Mouse (Mus musculus) MEL (cell line): ENCODE results near the gene D10Wsu102e. TPM values are rescaled to one million over a fixed set of nuclear protein-coding genes. Genes with fewer than 3 reads are reported as not detected.
A peak's percentile ranks its signal among the peaks of the same experiment; 100 is the strongest.

ENCODE experiments used
- DNase-seq: peaks from one replicate; pipeline ENCODE4 v3.0.0; 2011; ENCODE audit warnings: low read depth, low spot score
- H3K27ac ChIP-seq: 2 replicates; pipeline ENCODE4 v1.5.1; 2012; ENCODE audit warnings: low read depth, mild to moderate bottlenecking, control low read depth, low read length, moderate library complexity; ENCODE audit not compliant: control insufficient read depth
- H3K27me3 ChIP-seq, 2 experiments: fragments of 150-350 bp in 1 of 2; sonication (generic) in 1 of 2; 2 replicates each; pipeline ENCODE4 v1.6.1; 2012; ENCODE audit warnings: low read length in 2 of 2, mild to moderate bottlenecking in 2 of 2, improper control_type of control experiment in 1 of 2, moderate library complexity in 1 of 2; ENCODE audit not compliant: insufficient read depth in 2 of 2, control insufficient read depth in 1 of 2
- H3K36me3 ChIP-seq, 2 experiments: 2 replicates each; pipeline ENCODE4 v1.6.1; 2012 to 2014; ENCODE audit warnings: low read length in 2 of 2, improper control_type of control experiment in 1 of 2, inconsistent platforms in 1 of 2, mild to moderate bottlenecking in 1 of 2; ENCODE audit not compliant: insufficient read depth in 2 of 2, control insufficient read depth in 1 of 2
- H3K4me1 ChIP-seq, 2 experiments: fragments of 150-350 bp in 1 of 2; sonication (generic) in 1 of 2; 2 replicates each; pipeline ENCODE4 v1.6.1; 2012; ENCODE audit warnings: low read length in 2 of 2, improper control_type of control experiment in 1 of 2, mild to moderate bottlenecking in 1 of 2; ENCODE audit not compliant: insufficient read depth in 2 of 2, control insufficient read depth in 1 of 2
- H3K4me3 ChIP-seq, 2 experiments: fragments of 150-350 bp in 1 of 2; sonication (generic) in 1 of 2; 2 replicates each; pipeline ENCODE4 v1.5.1; 2012; ENCODE audit warnings: low read depth in 2 of 2, low read length in 2 of 2, mild to moderate bottlenecking in 2 of 2, moderate library complexity in 2 of 2, control low read depth in 1 of 2, improper control_type of control experiment in 1 of 2; ENCODE audit not compliant: control insufficient read depth in 1 of 2, insufficient read depth in 1 of 2
- H3K79me2 ChIP-seq: 2 replicates; pipeline ENCODE4 v1.6.1; 2012; ENCODE audit warnings: mild to moderate bottlenecking, low read length, moderate library complexity; ENCODE audit not compliant: control insufficient read depth, poor library complexity, insufficient read depth
- H3K9ac ChIP-seq: 2 replicates; pipeline ENCODE4 v1.6.1; 2012; ENCODE audit warnings: low read depth, mild to moderate bottlenecking, control low read depth, low read length, moderate library complexity; ENCODE audit not compliant: control insufficient read depth, poor library complexity, severe bottlenecking
- H3K9me3 ChIP-seq: fragments of 150-350 bp; sonication (generic); replicated peaks from 2 replicates; pipeline ENCODE4 v1.6.1; 2012; ENCODE audit warnings: mild to moderate bottlenecking, low read length, improper control_type of control experiment, moderate library complexity; ENCODE audit not compliant: insufficient read depth
- CHD1 ChIP-seq: IDR thresholded peaks from 2 replicates; pipeline ENCODE4 v1.6.1; 2012; ENCODE audit warnings: low read depth, mild to moderate bottlenecking, inconsistent platforms, low read length, improper control_type of control experiment
- CTCF ChIP-seq, 3 experiments: IDR thresholded peaks in 2 of 3; conservative IDR thresholded peaks in 1 of 3; 2 replicates each; pipeline ENCODE4 v1.5.1; 2011 to 2012; ENCODE audit warnings: low read length in 3 of 3, low read depth in 2 of 3, mild to moderate bottlenecking in 2 of 3, improper control_type of control experiment in 1 of 3, inconsistent platforms in 1 of 3, mixed read lengths in 1 of 3, moderate library complexity in 1 of 3; ENCODE audit not compliant: control insufficient read depth in 1 of 3, insufficient read depth in 1 of 3, poor library complexity in 1 of 3, severe bottlenecking in 1 of 3
- E2F4 ChIP-seq: IDR thresholded peaks from 2 replicates; pipeline ENCODE4 v1.6.1; 2011; ENCODE audit warnings: low read depth, low read length, improper control_type of control experiment, borderline replicate concordance
- ELF1 ChIP-seq: IDR thresholded peaks from 2 replicates; pipeline ENCODE4 v1.6.1; 2014; ENCODE audit warnings: low read depth, mild to moderate bottlenecking, inconsistent platforms, low read length, improper control_type of control experiment, moderate library complexity
- EP300 ChIP-seq, 2 experiments: IDR thresholded peaks; 2 replicates each; pipeline ENCODE4 v1.6.1; 2011; ENCODE audit warnings: improper control_type of control experiment in 2 of 2, low read length in 2 of 2, low read depth in 1 of 2, mild to moderate bottlenecking in 1 of 2
- JUND ChIP-seq: IDR thresholded peaks from 2 replicates; pipeline ENCODE4 v1.6.1; 2011; ENCODE audit warnings: low read depth, mild to moderate bottlenecking, improper control_type of control experiment, low read length
- KAT2A ChIP-seq: conservative IDR thresholded peaks from 2 replicates; pipeline ENCODE4 v1.6.1; 2012; ENCODE audit warnings: low read depth, low read length, improper control_type of control experiment, inconsistent platforms
- MAFK ChIP-seq: IDR thresholded peaks from 2 replicates; pipeline ENCODE4 v1.6.1; 2011; ENCODE audit warnings: low read depth, mild to moderate bottlenecking, low read length, improper control_type of control experiment, borderline replicate concordance
- MAX ChIP-seq: IDR thresholded peaks from 2 replicates; pipeline ENCODE4 v1.6.1; 2011; ENCODE audit warnings: low read length, improper control_type of control experiment
- MAZ ChIP-seq: IDR thresholded peaks from 2 replicates; pipeline ENCODE4 v1.6.1; 2012; ENCODE audit warnings: low read depth, mild to moderate bottlenecking, inconsistent platforms, low read length, improper control_type of control experiment
- MEF2A ChIP-seq: IDR thresholded peaks from 2 replicates; pipeline ENCODE4 v1.6.1; 2014; ENCODE audit warnings: low read depth, mild to moderate bottlenecking, inconsistent platforms, low read length, improper control_type of control experiment; ENCODE audit not compliant: poor library complexity, insufficient replicate concordance, severe bottlenecking; ENCODE audit errors: extremely low read depth
- MXI1 ChIP-seq: IDR thresholded peaks from 2 replicates; pipeline ENCODE4 v1.6.1; 2011; ENCODE audit warnings: mild to moderate bottlenecking, low read depth, low read length, improper control_type of control experiment
- MYB ChIP-seq: IDR thresholded peaks from 2 replicates; pipeline ENCODE4 v1.6.1; 2011; ENCODE audit warnings: mild to moderate bottlenecking, low read depth, low read length, improper control_type of control experiment
- NRF1 ChIP-seq: IDR thresholded peaks from 2 replicates; pipeline ENCODE4 v1.6.1; 2014; ENCODE audit warnings: low read depth, mild to moderate bottlenecking, inconsistent platforms, low read length, improper control_type of control experiment, moderate library complexity; ENCODE audit not compliant: poor library complexity, insufficient read depth, severe bottlenecking
- SIN3A ChIP-seq: IDR thresholded peaks from 2 replicates; pipeline ENCODE4 v1.6.1; 2012; ENCODE audit warnings: low read length, improper control_type of control experiment, inconsistent platforms
- SMC3 ChIP-seq: IDR thresholded peaks from 2 replicates; pipeline ENCODE4 v1.6.1; 2011; ENCODE audit warnings: low read depth, low read length, improper control_type of control experiment
- TCF12 ChIP-seq: IDR thresholded peaks from 2 replicates; pipeline ENCODE4 v1.6.1; 2014; ENCODE audit warnings: low read depth, mild to moderate bottlenecking, inconsistent platforms, low read length, improper control_type of control experiment, moderate library complexity
- USF1 ChIP-seq: IDR thresholded peaks from 2 replicates; pipeline ENCODE4 v1.6.1; 2014; ENCODE audit warnings: low read depth, mild to moderate bottlenecking, inconsistent platforms, low read length, improper control_type of control experiment, moderate library complexity
- ZMIZ1 ChIP-seq: IDR thresholded peaks from 2 replicates; pipeline ENCODE4 v1.6.1; 2012; ENCODE audit warnings: low read depth, mild to moderate bottlenecking, inconsistent platforms, low read length, improper control_type of control experiment, moderate library complexity
- polyA plus RNA-seq, 2 experiments: library from polyadenylated mRNA; stranded (reverse) in 1 of 2; unstranded in 1 of 2; fragments of >175 nt in 1 of 2; fragments of >200 nt in 1 of 2; gene quantifications; 2 replicates each; pipeline versions ENCODE4 v1.2.1 to v1.2.4; 2012; ENCODE audit warnings: low replicate concordance in 2 of 2, low read depth in 1 of 2; ENCODE audit not compliant: insufficient read length in 2 of 2, insufficient read depth in 1 of 2, missing spikeins in 1 of 2
- total RNA-seq: library from RNA; depleted of rRNA; stranded (reverse); fragments of 300-350 nt; gene quantifications from 2 replicates; pipeline ENCODE4 v1.2.3, GENCODE M21; 2012

Gene D10Wsu102e
- total and polyA plus RNA-seq, 3 experiments: 1.9 to 2.7 (median 2.2) TPM

GRCm38 (mm10) chr10:83320870-83321269 lies 39.2 kb upstream of the D10Wsu102e start:
- Histone ChIP-seq H3K36me3 (no peaks in the 10 kb centered on the region; a peak in 1 of 4 replicates), H3K27ac (no peak overlapping the region), H3K27me3 (peaks cover 0 to 6% of the 10 kb centered on the region in 2 experiments; a peak in 2 of 4 replicates), H3K79me2 (no peaks in the 10 kb centered on the region), H3K4me3 (no peak overlapping the region), H3K9me3 (no peaks in the 10 kb centered on the region), H3K9ac (no peak overlapping the region), H3K4me1 (peaks cover 0 to 5% of the 10 kb centered on the region in 2 experiments; a peak in 2 of 4 replicates)
- TF ChIP-seq MEF2A (no peak), MXI1 (no peak), TCF12 (no peak), ZMIZ1 (no peak), SMC3 (no peak), MYB (no peak), JUND (no peak), KAT2A (no peak), MAFK (no peak), CHD1 (no peak), MAZ (no peak), ELF1 (no peak), EP300 (IDR thresholded peaks at IDR 0.05; ENCODE audit: low read depth in 1 of 2, low read length in 2 of 2) (no peak), MAX (no peak), NRF1 (no peak)
- DNase-seq: no peak

DNA sequence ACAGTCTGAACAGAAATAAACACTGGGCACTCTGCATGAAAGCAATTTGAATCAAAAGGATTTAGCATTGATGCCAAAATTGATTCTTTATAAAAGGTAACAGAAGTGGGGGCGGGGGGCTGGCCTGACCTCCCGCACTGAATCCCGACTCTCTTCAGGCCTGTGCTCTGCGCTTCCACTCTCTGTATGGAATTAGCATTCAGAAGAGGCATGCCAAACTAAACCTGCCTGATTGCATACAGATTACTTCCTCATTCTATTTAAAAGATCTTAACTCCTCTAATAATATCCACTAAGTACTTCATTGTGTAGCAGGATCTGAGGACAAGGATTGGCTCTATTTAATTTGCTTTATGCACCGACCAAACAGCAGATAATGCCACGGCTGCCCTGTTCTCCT lies 38.5 kb upstream of the D10Wsu102e start:
- TF ChIP-seq USF1 (no peak), EP300 (IDR thresholded peaks at IDR 0.05; ENCODE audit: low read depth in 1 of 2, low read length in 2 of 2) (no peak), CTCF (IDR thresholded peaks at IDR 0.05 in 2 of 3, conservative IDR thresholded peaks at IDR 0.05 in 1 of 3; ENCODE audit: control insufficient read depth in 1 of 3, insufficient read depth in 1 of 3, low read depth in 2 of 3, low read length in 3 of 3, poor library complexity in 1 of 3, severe bottlenecking in 1 of 3) (no peak), E2F4 (no peak), SIN3A (no peak), MXI1 (no peak)
- TF ChIP-seq, all 39 proteins: peak for 0
- H3K4me3 ChIP-seq: no peak overlapping the region
- H3K9me3 ChIP-seq: no peaks in the 10 kb centered on the region
- H3K9ac ChIP-seq: no peak overlapping the region
- H3K36me3 ChIP-seq: no peaks in the 10 kb centered on the region; a peak in 1 of 4 replicates
- no peaks in the 10 kb centered on the region for H3K79me2 ChIP-seq
- H3K4me1 ChIP-seq: peaks cover 0 to 5% of the 10 kb centered on the region in 2 experiments; a peak in 2 of 4 replicates
- H3K27ac ChIP-seq: no peak overlapping the region
- peaks cover 0 to 6% of the 10 kb centered on the region in 2 experiments; a peak in 2 of 4 replicates for H3K27me3 ChIP-seq
- peak; percentile 13 for DNase-seq
